Comparison of ENCODE assay signal across 12 mouse cellular contexts in the genomic region with DNA sequence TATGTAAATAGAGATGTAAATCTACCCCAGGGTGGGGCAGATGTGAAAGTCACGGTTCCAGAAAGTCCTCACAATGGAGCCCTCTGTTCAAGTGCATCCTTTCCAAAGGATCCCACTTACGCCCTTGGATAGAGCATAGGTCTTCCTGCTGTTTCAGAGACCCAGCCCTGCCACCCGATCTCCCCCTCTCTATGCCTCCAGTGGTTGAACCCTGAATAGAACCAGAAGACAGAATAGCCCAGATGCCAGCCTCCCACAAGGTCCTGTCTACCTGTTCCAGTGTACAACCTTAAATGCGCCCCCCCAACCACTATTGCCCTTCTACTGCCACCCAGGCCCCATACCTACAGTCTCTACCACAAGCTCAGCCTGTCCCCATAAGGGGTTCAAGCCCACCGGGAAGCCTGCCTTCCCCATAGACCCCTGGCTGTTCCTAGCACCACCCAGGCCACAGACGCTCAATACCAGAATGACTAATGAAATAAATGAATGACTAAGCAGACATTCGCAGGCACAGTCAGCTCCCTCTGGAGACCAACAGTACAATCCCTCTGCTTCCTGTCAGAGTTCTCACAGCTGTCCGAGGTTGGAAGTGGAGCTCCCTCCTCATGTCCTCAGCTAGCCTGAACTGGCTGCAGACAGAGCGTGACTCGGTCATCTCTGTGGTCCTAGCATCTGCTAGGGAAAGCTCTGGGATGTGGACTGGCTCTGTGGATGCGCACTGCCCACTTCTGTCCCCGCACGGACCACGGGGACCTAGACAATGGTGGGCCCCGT.
A peak's percentile ranks its signal among the peaks of the same experiment; 100 is the strongest.
DNase-seq lines count a peak whose midpoint lies in the region; ATAC-seq and TF ChIP-seq lines count a peak whose summit lies in the region.
"Had no signal": no experiment of that assay in that cellular context is flagged by ENCODE, and none has a peak within 500 bp of the region (broad histone marks: within the 10 kb centered on the region; RNA-seq: fewer than 3 reads in every experiment).

No protein-coding gene starts in this region.

- intact Hi-C loops in heart, postnatal 25 days (cut with DNase I): no loop called here
- intact Hi-C loops in left cerebral cortex, adult 2 months (cut with DNase I): no loop called here

- H3K4me1 ChIP-seq in intestine, embryonic 16.5 days (ENCODE audit: control insufficient read depth, insufficient read depth, low read length): peaks cover 60% of the 10 kb centered on the region
- peaks cover 26% of the 10 kb centered on the region for H3K4me1 ChIP-seq in intestine, postnatal 0 days (replicated peaks; ENCODE audit: control insufficient read depth, insufficient read depth, low read length)

- no peaks in the 10 kb centered on the region for H3K27me3 ChIP-seq in intestine, embryonic 16.5 days (replicated peaks; ENCODE audit: control insufficient read depth, insufficient read depth, low read length)
- no peaks in the 10 kb centered on the region for H3K27me3 ChIP-seq in intestine, postnatal 0 days (replicated peaks; ENCODE audit: control insufficient read depth, insufficient read depth, low read length)

- no peak overlapping the region for H3K4me2 ChIP-seq in intestine, embryonic 16.5 days (ENCODE audit: low read depth, low read length)
- H3K4me2 ChIP-seq in intestine, postnatal 0 days (replicated peaks; ENCODE audit: low read depth): no peak overlapping the region
- H3K4me2 ChIP-seq: embryonic facial prominence, embryonic 15.5 days; hindbrain, embryonic 13.5 days; liver, embryonic 13.5 days; neural tube, embryonic 12.5 days had no signal

- peak; percentile 15 for DNase-seq in brain, adult 2 months (ENCODE audit: low read depth, low spot score)
- peak; percentile 64 for DNase-seq in heart, postnatal 25 days (ENCODE audit: low spot score)
- peak; percentile 21 for DNase-seq in lung, postnatal 25 days (ENCODE audit: low spot score)
- DNase-seq in spleen, adult 18-20 months: no peak
- DNase-seq in right cerebral cortex, postnatal 14 days: no peak
- DNase-seq in left cerebral cortex, adult 2 months (ENCODE audit: extremely low spot score in 1 of 2, low spot score in 2 of 2): no peak
- DNase-seq: liver, embryonic 13.5 days had no signal

- no peak overlapping the region for H3K4me3 ChIP-seq in intestine, embryonic 16.5 days (ENCODE audit: low read length)
- no peak overlapping the region for H3K4me3 ChIP-seq in intestine, postnatal 0 days (ENCODE audit: low read depth, low read length)
- no peak overlapping the region for H3K4me3 ChIP-seq in left cerebral cortex, adult 2 months
- H3K4me3 ChIP-seq: embryonic facial prominence, embryonic 15.5 days; hindbrain, embryonic 13.5 days; liver, embryonic 13.5 days; neural tube, embryonic 12.5 days had no signal

- no peaks in the 10 kb centered on the region for H3K36me3 ChIP-seq in intestine, embryonic 16.5 days (ENCODE audit: control insufficient read depth, insufficient read depth, low read length)
- no peaks in the 10 kb centered on the region for H3K36me3 ChIP-seq in intestine, postnatal 0 days (ENCODE audit: control insufficient read depth, insufficient read depth)
- H3K36me3 ChIP-seq: embryonic facial prominence, embryonic 15.5 days; hindbrain, embryonic 13.5 days; liver, embryonic 13.5 days; neural tube, embryonic 12.5 days had no signal

- WGBS in intestine, embryonic 16.5 days: 69% methylated on average over 15 of the region's 15 CpGs
- WGBS in intestine, postnatal 0 days: 68% methylated on average over 15 of the region's 15 CpGs

- peak overlapping the region; percentile 49; the same call in 1 of the 2 replicates for H3K27ac ChIP-seq in intestine, embryonic 16.5 days (ENCODE audit: low read length)
- H3K27ac ChIP-seq in intestine, postnatal 0 days (ENCODE audit: low read depth, low read length): no peak overlapping the region
- no peak overlapping the region for H3K27ac ChIP-seq in left cerebral cortex, adult 2 months
- H3K27ac ChIP-seq: embryonic facial prominence, embryonic 15.5 days; hindbrain, embryonic 13.5 days; liver, embryonic 13.5 days; neural tube, embryonic 12.5 days had no signal

- TF ChIP-seq CTCF in intestine, postnatal 0 days (IDR thresholded peaks at IDR 0.05; ENCODE audit: low read depth): no peak
- TF ChIP-seq CTCF in left cerebral cortex, adult 2 months (IDR thresholded peaks at IDR 0.05): no peak

- ATAC-seq in intestine, embryonic 16.5 days: no peak
- ATAC-seq in intestine, postnatal 0 days: no peak

- no peak overlapping the region for H3K9ac ChIP-seq in intestine, embryonic 16.5 days (ENCODE audit: low read depth, low read length)
- no peak overlapping the region for H3K9ac ChIP-seq in intestine, postnatal 0 days (ENCODE audit: low read depth, low read length)
- H3K9ac ChIP-seq: embryonic facial prominence, embryonic 15.5 days; hindbrain, embryonic 13.5 days; liver, embryonic 13.5 days; neural tube, embryonic 12.5 days had no signal

- no peaks in the 10 kb centered on the region for H3K9me3 ChIP-seq in intestine, embryonic 16.5 days (ENCODE audit: control insufficient read depth, low read length)
- no peaks in the 10 kb centered on the region for H3K9me3 ChIP-seq in intestine, postnatal 0 days (ENCODE audit: control insufficient read depth)
- H3K9me3 ChIP-seq: embryonic facial prominence, embryonic 15.5 days; hindbrain, embryonic 13.5 days; liver, embryonic 13.5 days; neural tube, embryonic 12.5 days had no signal

Comparison
In these comparisons a context has a peak if more than half of its experiments do, and no peak if none do; other contexts are left out.
1. DNase-seq: peak in brain, adult 2 months (single experiment), heart, postnatal 25 days (single experiment) and lung, postnatal 25 days (single experiment); none in spleen, adult 18-20 months (0 of 2), right cerebral cortex, postnatal 14 days (single experiment) and left cerebral cortex, adult 2 months (0 of 2).